Mouse (Mus musculus) embryonic facial prominence, embryonic 10.5 days (tissue): Measurements from ENCODE around the gene Rdh16. TPM values are rescaled to one million over a fixed set of nuclear protein-coding genes. Genes with fewer than 3 reads are reported as not detected.
"Not testable (repeated sequence)": the region's sequence is repeated elsewhere in the genome, so short reads cannot be mapped to it uniquely, and the experiment has no call there.

Experiments
- DNase-seq: peaks from one replicate; pipeline ENCODE4 v3.0.0-alpha.2; 2017; ENCODE audit warnings: low spot score
- H3K27ac ChIP-seq: fragments of 300-500 bp; sonication (generic); replicated peaks from 2 replicates; pipeline ENCODE4 v1.5.1; 2016; ENCODE audit warnings: mild to moderate bottlenecking
- H3K27me3 ChIP-seq: fragments of 300-500 bp; sonication (generic); replicated peaks from 2 replicates; pipeline ENCODE4 v1.6.1; 2016; ENCODE audit warnings: low read depth, mild to moderate bottlenecking; ENCODE audit not compliant: poor library complexity, severe bottlenecking
- H3K36me3 ChIP-seq: fragments of 300-500 bp; sonication (generic); replicated peaks from 2 replicates; pipeline ENCODE4 v1.6.1; 2016; ENCODE audit warnings: mild to moderate bottlenecking, moderate library complexity
- H3K4me1 ChIP-seq: fragments of 300-500 bp; sonication (generic); 2 replicates; pipeline ENCODE4 v1.6.1; 2016
- H3K4me3 ChIP-seq: fragments of 300-500 bp; sonication (generic); 2 replicates; pipeline ENCODE4 v1.5.1; 2016; ENCODE audit warnings: mild to moderate bottlenecking, moderate library complexity
- H3K9me3 ChIP-seq: fragments of 300-500 bp; sonication (generic); 2 replicates; pipeline ENCODE4 v1.6.1; 2016; ENCODE audit warnings: mild to moderate bottlenecking
- WGBS: fragments of 180-500 bp; shearing (Covaris S2); methylation state at CpG from one replicate; pipeline ENCODE4 v1.1.7; 2016; 5-methylcytosine and 5-hydroxymethylcytosine counted together
- polyA plus RNA-seq: library from polyadenylated mRNA; unstranded; fragments of >200 nt; fragmentation: Nextera tagmentation; extraction: Ambion mirVana; gene quantifications from 2 replicates; pipeline ENCODE4 v1.2.1, GENCODE M21; 2016

The Rdh16 gene
- polyA plus RNA-seq, 1 experiment from 2014 or later, result not detected

DNA sequence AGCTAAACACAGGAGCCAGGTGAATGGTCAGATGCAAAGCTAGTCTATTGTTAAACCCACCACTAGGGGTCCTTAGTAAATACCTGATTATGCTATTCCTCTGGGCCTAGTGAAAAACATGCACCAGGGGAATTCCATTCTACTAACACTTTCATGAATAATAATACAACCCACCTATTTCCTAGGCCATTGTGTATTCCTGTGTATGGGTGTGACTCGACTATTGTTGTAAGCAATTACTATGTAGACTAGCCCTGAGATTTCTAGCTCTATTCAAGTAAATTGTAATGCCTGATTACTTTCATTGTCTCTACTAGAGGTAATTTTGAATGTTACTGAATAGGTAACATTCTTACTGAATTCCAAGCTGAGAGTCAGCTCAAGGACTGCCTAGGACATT is 15.5 kb upstream of the Rdh16 start:
- WGBS, result 84% methylated on average over 1 of the region's 1 CpGs
- not testable (repeated sequence) for H3K27ac ChIP-seq, H3K4me3 ChIP-seq, DNase-seq, H3K9me3 ChIP-seq, H3K36me3 ChIP-seq, H3K27me3 ChIP-seq, H3K4me1 ChIP-seq

DNA sequence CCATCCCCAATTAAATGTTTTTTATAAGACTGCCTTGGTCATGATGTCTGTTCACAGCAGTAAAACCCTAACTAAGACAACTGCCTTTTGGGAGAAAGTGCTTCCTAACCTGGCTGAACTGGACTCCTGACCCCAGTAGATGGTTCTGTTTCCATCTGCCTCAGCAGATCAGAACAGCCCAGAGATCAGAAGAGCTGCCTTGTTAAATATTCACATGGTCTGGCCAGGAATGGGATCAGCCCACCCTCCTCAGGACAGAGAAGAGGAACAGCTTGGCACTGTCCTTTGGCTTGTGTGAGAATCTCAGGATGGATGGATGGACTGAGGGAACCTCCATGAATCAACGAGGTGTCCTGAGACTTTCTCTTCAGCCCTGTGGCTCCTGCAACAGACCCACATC is 1.7 kb upstream of the Rdh16 start:
- H3K27me3 ChIP-seq, result no peaks in the 10 kb centered on the region
- no peaks in the 10 kb centered on the region for H3K9me3 ChIP-seq
- no peaks in the 10 kb centered on the region for H3K36me3 ChIP-seq
- no peak overlapping the region for H3K27ac ChIP-seq
- DNase-seq, result no peak
- WGBS, result 71% methylated on average over 1 of the region's 1 CpGs
- no peak overlapping the region for H3K4me3 ChIP-seq
- H3K4me1 ChIP-seq, result no peaks in the 10 kb centered on the region

DNA sequence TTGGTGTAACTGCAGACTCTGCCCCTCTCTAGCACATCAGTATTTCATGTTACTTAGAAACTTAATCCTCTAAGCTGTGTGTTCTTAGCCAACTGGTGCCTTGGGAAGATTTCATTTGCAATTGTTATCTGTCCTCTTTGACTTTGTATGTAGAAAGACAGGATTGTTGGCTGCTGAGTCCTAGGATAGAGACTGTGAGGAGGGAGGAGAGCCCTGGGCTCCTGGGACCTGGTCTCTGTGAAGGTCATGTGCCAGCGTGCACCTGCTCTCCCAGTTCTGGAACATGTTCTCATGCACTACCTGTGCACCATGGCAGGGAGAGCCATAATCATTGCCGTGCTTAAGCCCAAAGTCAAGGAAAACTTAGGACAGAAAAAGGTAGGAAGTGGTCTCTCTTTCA is 660 bp downstream of the Rdh16 start:
- H3K4me1 ChIP-seq, result no peaks in the 10 kb centered on the region
- no peaks in the 10 kb centered on the region for H3K36me3 ChIP-seq
- no peak overlapping the region for H3K4me3 ChIP-seq
- DNase-seq, result no peak
- 87% methylated on average over 2 of the region's 2 CpGs for WGBS
- no peaks in the 10 kb centered on the region for H3K27me3 ChIP-seq
- H3K27ac ChIP-seq, result no peak overlapping the region
- no peaks in the 10 kb centered on the region for H3K9me3 ChIP-seq

- DNase-seq, result no peak
- Histone ChIP-seq H3K27ac (no peak overlapping the region), H3K9me3 (no peaks in the 10 kb centered on the region), H3K4me1 (no peaks in the 10 kb centered on the region), H3K36me3 (no peaks in the 10 kb centered on the region), H3K27me3 (no peaks in the 10 kb centered on the region), H3K4me3 (no peak overlapping the region)
- WGBS, result 84% methylated on average over 5 of the region's 5 CpGs
These were observed 1.3 kb downstream of the Rdh16 start for GRCm38 (mm10) chr10:127802236-127802635.

DNA sequence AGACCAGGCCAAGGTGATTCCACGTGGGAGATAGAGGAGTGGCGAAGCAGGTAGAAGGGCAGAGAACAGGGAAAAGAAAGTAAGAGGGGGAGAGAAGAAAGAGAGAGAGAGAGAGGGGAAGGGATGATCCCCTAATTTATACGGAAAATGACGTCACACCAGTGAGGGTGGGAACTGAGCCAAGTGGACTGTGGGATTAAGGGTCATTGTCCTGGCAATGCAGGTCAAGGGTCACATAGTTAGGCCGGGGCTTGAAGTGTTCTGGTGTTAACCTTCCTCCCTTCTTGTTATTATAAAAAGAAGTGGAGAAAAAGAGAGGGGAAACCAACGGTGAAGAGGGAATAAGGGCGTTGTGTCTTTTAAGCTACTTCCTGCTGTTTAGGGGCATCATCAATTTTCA is 3.5 kb downstream of the Rdh16 start:
- H3K27ac ChIP-seq, result no peak overlapping the region
- H3K4me3 ChIP-seq, result no peak overlapping the region
- WGBS, result 63% methylated on average over 7 of the region's 7 CpGs
- no peaks in the 10 kb centered on the region for H3K36me3 ChIP-seq
- H3K27me3 ChIP-seq, result no peaks in the 10 kb centered on the region
- no peak for DNase-seq
- H3K9me3 ChIP-seq, result no peaks in the 10 kb centered on the region
- H3K4me1 ChIP-seq, result no peaks in the 10 kb centered on the region

- Histone ChIP-seq H3K4me1 (no peaks in the 10 kb centered on the region), H3K27ac (no peak overlapping the region), H3K9me3 (peaks cover 5% of the 10 kb centered on the region), H3K27me3 (no peaks in the 10 kb centered on the region), H3K4me3 (no peak overlapping the region), H3K36me3 (no peaks in the 10 kb centered on the region)
- no peak for DNase-seq
These were observed 14.9 kb downstream of the Rdh16 start for GRCm38 (mm10) chr10:127815888-127816287.

- H3K27me3 ChIP-seq, H3K27ac ChIP-seq, H3K36me3 ChIP-seq, H3K9me3 ChIP-seq, H3K4me3 ChIP-seq, H3K4me1 ChIP-seq, DNase-seq: not testable (repeated sequence)
- 85% methylated on average over 4 of the region's 4 CpGs for WGBS
These were observed 16.4 kb downstream of the Rdh16 start for GRCm38 (mm10) chr10:127817268-127817910.

GRCm38 (mm10) chr10:127821806-127822205 is 20.9 kb downstream of the Rdh16 start:
- not testable (repeated sequence) for DNase-seq, H3K27ac ChIP-seq, H3K27me3 ChIP-seq, H3K4me1 ChIP-seq, H3K9me3 ChIP-seq, H3K36me3 ChIP-seq, H3K4me3 ChIP-seq
- WGBS, result 85% methylated on average over 2 of the region's 2 CpGs

GRCm38 (mm10) chr10:127825386-127825785 is 24.4 kb downstream of the Rdh16 start:
- Histone ChIP-seq H3K4me1 (no peaks in the 10 kb centered on the region), H3K4me3 (no peak overlapping the region), H3K9me3 (peaks cover 4% of the 10 kb centered on the region), H3K36me3 (no peaks in the 10 kb centered on the region), H3K27me3 (no peaks in the 10 kb centered on the region), H3K27ac (no peak overlapping the region)
- 83% methylated on average over 6 of the region's 6 CpGs for WGBS
- DNase-seq, result peak; percentile 11

GRCm38 (mm10) chr10:127829121-127829520 is 28.2 kb downstream of the Rdh16 start:
- H3K27ac ChIP-seq, result no peak overlapping the region
- H3K9me3 ChIP-seq, result no peaks in the 10 kb centered on the region
- no peaks in the 10 kb centered on the region for H3K36me3 ChIP-seq
- no peaks in the 10 kb centered on the region for H3K4me1 ChIP-seq
- H3K4me3 ChIP-seq, result no peak overlapping the region
- H3K27me3 ChIP-seq, result no peaks in the 10 kb centered on the region
- 68% methylated on average over 3 of the region's 3 CpGs for WGBS
- no peak for DNase-seq

DNA sequence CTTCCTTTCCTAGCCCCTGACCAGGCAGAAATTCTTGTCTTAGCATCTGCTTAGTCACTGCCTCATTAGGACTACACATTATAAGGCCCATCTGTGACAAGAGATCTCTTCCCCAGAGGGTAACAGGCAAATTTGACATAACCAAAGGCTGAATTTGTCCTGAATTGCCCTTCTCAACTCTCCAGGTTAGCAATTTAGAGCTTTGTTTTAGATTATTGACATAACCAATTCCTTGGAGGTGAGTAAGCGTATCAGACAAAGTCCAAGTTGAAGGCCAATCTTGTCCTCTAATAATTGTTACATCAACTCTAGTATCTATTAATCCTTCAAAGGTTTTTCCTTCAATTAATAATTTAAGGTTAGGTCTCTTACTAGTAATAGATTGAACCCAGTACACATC is 33.2 kb downstream of the Rdh16 start:
- WGBS, result 96% methylated on average over 1 of the region's 1 CpGs
- H3K36me3 ChIP-seq, H3K27me3 ChIP-seq, H3K27ac ChIP-seq, DNase-seq, H3K4me3 ChIP-seq, H3K4me1 ChIP-seq, H3K9me3 ChIP-seq: not testable (repeated sequence)

- Histone ChIP-seq H3K4me1 (no peaks in the 10 kb centered on the region), H3K27me3 (no peaks in the 10 kb centered on the region), H3K27ac (no peak overlapping the region), H3K9me3 (no peaks in the 10 kb centered on the region), H3K4me3 (no peak overlapping the region), H3K36me3 (no peaks in the 10 kb centered on the region)
- 86% methylated on average over 5 of the region's 5 CpGs for WGBS
- no peak for DNase-seq
These were observed 34.3 kb downstream of the Rdh16 start for GRCm38 (mm10) chr10:127835292-127835691.

- WGBS, result 91% methylated on average over 5 of the region's 5 CpGs
- H3K9me3 ChIP-seq, H3K36me3 ChIP-seq, H3K27ac ChIP-seq, DNase-seq, H3K4me3 ChIP-seq, H3K27me3 ChIP-seq, H3K4me1 ChIP-seq: not testable (repeated sequence)
These were observed 36.8 kb downstream of the Rdh16 start for GRCm38 (mm10) chr10:127837793-127838192.

DNA sequence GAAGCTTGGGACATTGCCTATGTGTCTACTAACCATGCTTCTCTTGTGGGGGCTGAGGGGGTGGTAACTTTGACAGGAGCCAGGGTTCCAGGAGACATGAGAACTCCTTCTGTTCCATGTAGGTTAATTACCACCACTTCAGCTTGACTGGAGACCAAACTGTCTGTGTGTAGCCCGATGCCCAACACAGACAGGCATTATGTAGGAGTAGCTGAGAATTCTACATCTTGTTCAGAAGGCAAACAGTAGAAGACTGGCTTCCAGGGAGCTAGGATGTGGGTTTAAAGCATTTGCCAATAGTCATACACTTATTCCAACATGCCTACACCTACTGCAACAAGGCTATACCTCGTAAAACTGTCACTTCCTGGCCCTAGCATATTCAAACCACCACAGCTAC is 37.6 kb downstream of the Rdh16 start:
- Histone ChIP-seq H3K27me3 (no peaks in the 10 kb centered on the region), H3K4me1 (no peaks in the 10 kb centered on the region), H3K9me3 (no peaks in the 10 kb centered on the region), H3K4me3 (no peak overlapping the region), H3K36me3 (no peaks in the 10 kb centered on the region), H3K27ac (no peak overlapping the region)
- 90% methylated on average over 2 of the region's 2 CpGs for WGBS
- DNase-seq, result no peak
